ENCODE assay signal across 10 mouse cellular contexts in the genomic region with DNA sequence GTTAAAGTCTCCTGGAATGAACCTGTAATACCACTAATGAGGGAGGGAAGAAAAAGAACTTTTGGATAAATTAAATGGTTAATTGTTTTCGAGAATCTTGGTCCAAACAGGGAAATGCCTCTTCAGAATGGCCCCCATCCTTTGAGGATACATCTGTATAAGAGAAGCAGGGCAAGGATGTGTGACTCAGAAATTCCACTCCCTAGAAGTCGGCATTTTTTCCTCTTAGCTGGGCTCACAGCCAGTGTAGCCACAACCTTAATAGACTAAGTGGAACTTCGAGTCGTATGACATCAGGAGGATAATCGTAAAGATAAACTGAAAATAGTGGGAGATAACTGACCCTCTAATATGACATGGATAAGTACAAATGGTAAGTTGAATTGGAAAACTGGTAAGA. TPM values are rescaled to one million over a fixed set of nuclear protein-coding genes. Genes with fewer than 3 reads are reported as not detected.
A peak's percentile ranks its signal among the peaks of the same experiment; 100 is the strongest.
DNase-seq lines count a peak whose midpoint lies in the region; ATAC-seq lines count a peak whose summit lies in the region.
"Had no signal": no experiment of that assay in that cellular context is flagged by ENCODE, and none has a peak within 500 bp of the region (broad histone marks: within the 10 kb centered on the region; RNA-seq: fewer than 3 reads in every experiment).

No protein-coding gene starts in this region.

- intact Hi-C loops in left cerebral cortex, postnatal 10 days (cut with DNase I) = no loop called here

- peak; percentile 48 for DNase-seq in gastrocnemius, adult 18-20 months (ENCODE audit: low spot score)
- DNase-seq in gastrocnemius, postnatal 10 days = no peak
- DNase-seq in Muller cell, postnatal 12 days (ENCODE audit: inconsistent ontology term) = peak; percentile 74
- DNase-seq in heart, adult 8-10 months (ENCODE audit: low spot score) = peak; percentile 82
- DNase-seq in kidney, postnatal 4 days = peak; percentile 20 to 30
- DNase-seq in left cerebral cortex, postnatal 10 days (ENCODE audit: extremely low spot score in 1 of 2, low spot score in 2 of 2) = no peak
- no peak for DNase-seq in frontal cortex, postnatal 10 days (ENCODE audit: low spot score in 2 of 2)

- no peak for ATAC-seq in erythroid progenitor cell, adult 5-6 weeks (replicated peaks; ENCODE audit: low FRiP score, poor library complexity, severe bottlenecking)
- ATAC-seq: forebrain, embryonic 16.5 days; hindbrain, postnatal 0 days had no signal

RNA-seq across cellular contexts. Expression of a gene that starts 56.1 kb away (rescaled TPM):
- total RNA-seq in gastrocnemius, adult 18-20 months (2021) = 10 to 100 TPM; 13.7 to 22.1 TPM
- 10 to 100 TPM; 30.6 to 33.4 TPM for total RNA-seq in gastrocnemius, postnatal 10 days (2021)
- 10 to 100 TPM; 28.1 to 43.5 (median 41.9) TPM for total RNA-seq in heart, adult 8-10 months (2022)
- total RNA-seq in left cerebral cortex, postnatal 10 days (2021) = 10 to 100 TPM; 31.6 to 32.7 TPM
- total RNA-seq in erythroid progenitor cell, adult 5-6 weeks (2015; ENCODE audit: low replicate concordance) = 1.8 TPM in 1 of 2 replicates, not detected in the other
- 0.98 TPM in 1 of 2 replicates, not detected in the other for total RNA-seq in erythroid progenitor cell, adult 5-6 weeks (2017; ENCODE audit: low replicate concordance)

Comparison
In these comparisons a context has a peak if more than half of its experiments do, and no peak if none do; other contexts are left out.
1. DNase-seq: peak in gastrocnemius, adult 18-20 months (single experiment), Muller cell, postnatal 12 days (single experiment), heart, adult 8-10 months (single experiment) and kidney, postnatal 4 days (2 of 2); none in gastrocnemius, postnatal 10 days (single experiment), left cerebral cortex, postnatal 10 days (0 of 2) and frontal cortex, postnatal 10 days (0 of 2).
2. RNA of a gene that starts 56.1 kb away (total RNA-seq): 28.1 to 43.5 TPM in heart, adult 8-10 months, 30.6 to 33.4 TPM in gastrocnemius, postnatal 10 days, 31.6 to 32.7 TPM in left cerebral cortex, postnatal 10 days and 13.7 to 22.1 TPM in gastrocnemius, adult 18-20 months; 0.98 to 1.8 TPM in erythroid progenitor cell, adult 5-6 weeks; every median in the first group is over 4 times any median in the second.